Mouse (Mus musculus): Measurements from ENCODE around the gene Slc7a6.
"Not testable (repeated sequence)": the region's sequence is repeated elsewhere in the genome, so short reads cannot be mapped to it uniquely, and the experiment has no call there.

The Slc7a6 gene

GRCm38 (mm10) chr8:106178428-106178827 lies 9.8 kb downstream of the Slc7a6 start:
- in situ Hi-C loops (cut with MboI) = no loop called here

GRCm38 (mm10) chr8:106185628-106186270 lies 17.1 kb downstream of the Slc7a6 start:
- in situ Hi-C loops (cut with MboI) = no loop called here

GRCm38 (mm10) chr8:106186394-106186793 lies 17.7 kb downstream of the Slc7a6 start:
- in situ Hi-C loops (cut with MboI) = no loop called here

- in situ Hi-C loops (cut with MboI) = no loop called here
These were observed 20.5 kb downstream of the Slc7a6 start for GRCm38 (mm10) chr8:106189162-106189561.

- in situ Hi-C loops (cut with MboI) = no loop called here
These were observed 23.0 kb downstream of the Slc7a6 start for GRCm38 (mm10) chr8:106191639-106192038.

- in situ Hi-C loops (cut with MboI) = no loop called here
These were observed 24.5 kb downstream of the Slc7a6 start for GRCm38 (mm10) chr8:106193162-106193561.

- in situ Hi-C loops (cut with MboI) = no loop called here
These were observed 25.4 kb downstream of the Slc7a6 start for GRCm38 (mm10) chr8:106194062-106194461.

GRCm38 (mm10) chr8:106198741-106199140 lies 30.1 kb downstream of the Slc7a6 start:
- in situ Hi-C loops (cut with MboI) = no loop called here

GRCm38 (mm10) chr8:106199596-106199995 lies 30.9 kb downstream of the Slc7a6 start:
- in situ Hi-C loops (cut with MboI) = not testable (repeated sequence)

GRCm38 (mm10) chr8:106210035-106210731 lies 41.5 kb downstream of the Slc7a6 start:
- in situ Hi-C loops (cut with MboI) = no loop called here

GRCm38 (mm10) chr8:106210821-106211345 lies 42.2 kb downstream of the Slc7a6 start, which contains the start of the genes Slc7a6os and Prmt7:
TSS of gene Slc7a6os (minus strand) at chr8:106210935.
TSS of gene Prmt7 (plus strand) at chr8:106210936.
- in situ Hi-C loops (cut with MboI) = no loop called here

- in situ Hi-C loops (cut with MboI) = no loop called here
These were observed 42.8 kb downstream of the Slc7a6 start for GRCm38 (mm10) chr8:106211421-106211820.

- in situ Hi-C loops (cut with MboI) = no loop called here
These were observed 45.3 kb downstream of the Slc7a6 start for GRCm38 (mm10) chr8:106213959-106214358.

- in situ Hi-C loops (cut with MboI) = loop anchor here (10.0 kb wide), 1 partner anchor 185 kb away; no protein-coding TSS in a partner anchor
These were observed 51.0 kb downstream of the Slc7a6 start for GRCm38 (mm10) chr8:106219620-106220019.

- in situ Hi-C loops (cut with MboI) = loop anchor here (10.0 kb wide), 1 partner anchor 178 kb away; no protein-coding TSS in a partner anchor
These were observed 57.9 kb downstream of the Slc7a6 start for GRCm38 (mm10) chr8:106226589-106226988.

GRCm38 (mm10) chr8:106231536-106231935 lies 62.9 kb downstream of the Slc7a6 start:
- in situ Hi-C loops (cut with MboI) = no loop called here

- in situ Hi-C loops (cut with MboI) = no loop called here
These were observed 64.1 kb downstream of the Slc7a6 start for GRCm38 (mm10) chr8:106232751-106233150.

- in situ Hi-C loops (cut with MboI) = no loop called here
These were observed 66.1 kb downstream of the Slc7a6 start for GRCm38 (mm10) chr8:106234567-106235261.

GRCm38 (mm10) chr8:106237106-106237505 lies 68.4 kb downstream of the Slc7a6 start:
- in situ Hi-C loops (cut with MboI) = no loop called here
